Mouse (Mus musculus) large intestine, adult 2 months (tissue): Measurements from ENCODE around the gene Sept1. TPM values are rescaled to one million over a fixed set of nuclear protein-coding genes. Genes with fewer than 3 reads are reported as not detected.

ENCODE experiments used
- DNase-seq: peaks from one replicate; pipeline ENCODE4 v3.0.0-alpha.2; 2012; ENCODE audit warnings: low read depth, low spot score
- WGBS: fragments of 180-500 bp; shearing (Covaris S2); methylation state at CpG from one replicate; pipeline ENCODE4 v1.1.7; 2018; 5-methylcytosine and 5-hydroxymethylcytosine counted together
- polyA plus RNA-seq: library from polyadenylated mRNA; depleted of rRNA; stranded (reverse); fragments of >200 nt; gene quantifications from 2 replicates; pipeline ENCODE4 v1.2.3, GENCODE M21; 2012; rRNA removed

The Sept1 gene
- polyA plus RNA-seq: 32.4 and 34.6 TPM in 2 replicates

DNA sequence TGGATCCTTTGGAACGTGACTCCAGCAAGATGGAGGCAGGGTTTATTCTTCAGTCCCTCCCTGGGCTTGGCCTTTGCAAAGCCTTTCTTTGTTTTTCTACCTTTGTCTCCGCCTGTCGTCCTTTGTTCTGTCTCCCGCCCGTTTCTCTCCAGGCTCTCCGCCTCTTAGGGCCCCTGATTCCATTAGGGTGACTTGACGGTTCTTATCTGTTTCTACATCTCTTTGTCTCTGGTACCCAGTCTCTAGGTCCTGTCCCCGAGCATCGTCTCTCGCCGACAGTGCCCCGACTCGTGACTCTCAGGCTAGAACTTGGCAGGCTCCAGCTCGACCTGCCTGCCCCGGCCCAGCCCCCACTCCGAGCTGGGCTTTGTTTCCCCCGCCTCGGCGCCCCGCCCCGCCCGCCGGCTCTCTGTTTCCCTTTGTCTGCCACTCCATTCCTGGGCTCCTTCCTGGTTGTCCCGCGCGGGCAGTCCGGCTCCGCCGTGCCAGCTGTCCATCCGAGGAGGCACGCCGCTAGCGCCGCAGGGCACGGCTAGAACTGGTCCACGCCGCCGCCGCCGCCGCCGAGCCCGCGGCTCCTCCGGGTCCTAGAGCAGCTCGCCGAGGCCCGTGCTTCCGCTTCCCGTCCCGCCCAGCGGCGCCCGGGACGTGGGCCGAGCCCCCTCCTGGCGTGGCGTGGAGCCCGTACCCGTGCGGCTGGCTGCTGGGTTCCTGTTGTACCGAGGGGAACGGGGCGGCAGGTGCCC, at the start of gene Sept1, which contains the start of gene Zfp553:
Gene Sept1 (minus strand): TSS at position 509 of the 746 bp plus-strand sequence.
Gene Zfp553 (plus strand): TSS at position 440 of the 746 bp plus-strand sequence.
- WGBS: under 1% methylated on average over 64 of the region's 64 CpGs

DNA sequence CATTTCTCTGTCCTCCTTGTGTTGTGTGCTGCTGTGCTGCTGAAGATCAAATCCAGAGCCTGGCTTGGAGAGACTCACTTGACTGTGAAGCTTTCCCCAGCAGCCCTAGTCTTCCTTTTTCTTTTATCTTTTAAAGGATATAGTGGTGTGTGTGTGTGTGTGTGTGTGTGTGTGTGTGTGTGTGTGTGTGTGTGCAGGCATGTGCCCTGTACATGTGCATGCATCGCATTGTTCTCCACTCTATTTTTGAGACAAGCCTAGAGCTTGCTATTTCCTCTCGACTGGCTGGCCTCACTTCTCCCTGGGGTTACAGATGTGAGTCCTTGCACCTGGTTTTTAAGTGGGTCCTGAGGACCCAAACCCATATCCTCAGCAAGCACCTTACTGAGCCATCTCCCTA, 49.3 kb upstream of the Sept1 start:
- 77% methylated on average over 2 of the region's 2 CpGs for WGBS
- DNase-seq: no peak

More for the DNA sequence above, at the start of gene Sept1, which contains the start of gene Zfp553:
- no peak for DNase-seq

DNA sequence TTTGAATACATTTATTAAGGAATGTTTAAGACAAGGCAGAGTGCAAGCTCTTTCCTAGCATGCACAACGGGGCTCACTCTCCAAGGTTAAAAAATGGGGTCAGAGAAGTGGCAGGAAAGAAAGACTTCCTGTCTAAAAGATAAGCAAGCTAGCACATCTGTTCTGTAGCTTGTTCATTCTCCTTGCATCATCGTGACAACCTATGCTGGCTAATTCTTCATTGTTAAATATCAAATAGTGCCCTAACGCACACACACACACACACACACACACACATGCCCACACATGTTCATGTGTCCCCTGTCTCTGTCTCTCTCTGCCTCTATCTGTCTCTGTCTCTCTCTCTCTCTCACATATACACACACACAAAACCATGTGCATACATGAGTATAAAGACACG, 48.2 kb upstream of the Sept1 start:
- 65% methylated on average over 4 of the region's 4 CpGs for WGBS
- no peak for DNase-seq

DNA sequence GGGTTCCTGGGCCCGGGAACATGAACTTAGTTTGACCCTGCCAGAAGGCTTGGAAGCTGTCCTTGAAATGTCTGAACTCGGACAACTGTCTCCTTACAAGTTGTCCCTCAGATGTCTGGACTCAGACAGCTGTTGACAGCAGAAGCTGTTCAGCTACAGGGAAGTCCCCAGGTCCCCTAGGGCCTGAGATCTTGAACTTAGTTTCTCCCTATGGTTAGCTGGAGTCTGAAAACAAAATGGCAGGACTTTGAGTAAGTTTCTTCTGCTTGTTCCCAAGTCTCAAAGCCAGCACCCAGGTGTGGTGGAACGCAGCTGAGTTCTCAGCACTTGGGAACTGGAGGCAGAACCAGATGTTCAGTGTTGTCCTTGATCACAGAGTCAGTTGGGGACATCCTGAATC, 47.2 kb upstream of the Sept1 start:
- WGBS: 74% methylated on average over 3 of the region's 3 CpGs
- DNase-seq: no peak

DNA sequence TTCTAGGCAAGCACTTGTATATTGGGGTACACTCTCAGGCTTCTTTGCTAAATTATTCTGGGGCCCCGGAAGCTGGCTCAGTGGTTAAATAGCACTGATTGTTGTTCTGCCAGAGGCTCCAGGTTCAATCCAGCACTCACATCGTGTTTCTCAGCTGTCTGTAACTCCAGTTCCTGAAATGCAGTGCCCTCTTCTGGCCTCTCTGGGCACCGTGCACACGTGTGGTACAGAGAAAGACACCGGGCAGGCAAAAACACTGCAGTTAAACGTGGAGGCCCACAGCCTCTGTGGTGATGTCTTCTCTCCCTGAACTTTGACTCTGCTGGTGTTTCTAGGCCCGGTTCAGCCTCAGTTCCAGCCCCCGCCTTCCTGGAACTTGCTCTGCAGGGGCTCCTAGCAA, 45.4 kb upstream of the Sept1 start:
- DNase-seq: no peak
- WGBS: 10% methylated on average over 8 of the region's 8 CpGs

DNA sequence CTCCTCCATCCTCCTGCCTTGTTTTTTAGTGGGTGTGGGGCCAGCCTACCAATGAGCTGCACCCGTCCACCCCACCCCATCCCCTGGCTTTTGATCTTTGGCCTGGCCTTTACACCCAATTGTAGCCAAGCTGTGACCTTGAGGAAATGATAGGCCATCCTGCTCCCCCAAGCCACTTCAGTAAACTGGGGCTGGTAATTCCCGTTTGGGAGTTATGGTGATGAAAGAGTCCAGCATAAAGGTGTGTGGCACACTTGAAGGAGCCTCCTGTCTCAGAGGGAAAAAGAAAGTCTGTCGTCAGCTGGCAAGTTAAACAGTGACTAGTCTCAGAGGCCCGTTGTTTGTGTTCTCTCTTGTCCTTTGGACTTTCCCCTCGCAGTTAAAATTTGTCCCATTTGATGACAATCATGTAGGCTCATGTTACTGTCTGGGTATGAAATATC, 43.6 kb upstream of the Sept1 start:
- DNase-seq: peak; percentile 91
- 25% methylated on average over 5 of the region's 5 CpGs for WGBS

DNA sequence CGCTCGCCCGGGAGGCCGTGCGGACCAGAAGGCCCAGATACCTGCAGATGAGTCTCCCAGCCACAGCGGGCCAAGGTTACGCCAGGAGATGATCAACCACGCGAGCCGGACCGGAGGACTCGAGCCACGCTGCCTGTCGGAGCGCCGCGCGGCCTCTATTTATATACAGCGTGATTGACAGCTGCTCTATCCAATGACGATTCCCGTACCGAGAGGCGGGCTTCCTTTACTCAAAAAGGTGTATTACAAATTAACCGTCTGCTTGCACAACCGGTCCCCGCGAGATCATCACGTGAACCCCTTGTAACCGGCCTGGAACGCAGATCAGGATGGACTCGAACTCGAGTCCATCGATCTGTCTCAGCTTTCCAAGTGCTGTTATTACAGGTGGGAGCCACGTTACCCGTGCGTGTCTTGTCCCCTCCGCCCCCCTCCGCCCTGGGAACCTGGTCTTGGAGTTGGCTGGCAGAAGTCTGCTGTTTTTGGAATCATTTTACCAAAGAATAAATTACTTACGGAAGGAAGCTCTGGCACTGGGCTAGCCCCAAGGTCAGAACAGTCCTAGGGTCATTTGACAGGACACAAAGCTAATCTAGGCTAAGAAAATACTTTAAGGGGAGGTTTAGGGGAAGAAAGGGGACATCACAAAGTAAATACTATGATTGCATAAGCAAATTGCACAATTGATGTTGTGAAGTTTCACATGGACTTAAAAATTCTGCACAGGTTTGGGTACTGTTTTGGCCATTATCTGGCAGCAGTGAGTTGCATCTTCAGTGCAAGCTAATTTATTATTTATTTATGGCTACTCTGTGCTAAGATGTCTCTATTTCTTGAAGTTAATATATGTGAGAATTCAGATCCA, 41.2 kb upstream of the Sept1 start, which contains the start of gene Sephs2:
Gene Sephs2 (minus strand): TSS at position 131 of the 865 bp plus-strand sequence.
- DNase-seq: peak; percentile 91
- 3% methylated on average over 39 of the region's 39 CpGs for WGBS

DNA sequence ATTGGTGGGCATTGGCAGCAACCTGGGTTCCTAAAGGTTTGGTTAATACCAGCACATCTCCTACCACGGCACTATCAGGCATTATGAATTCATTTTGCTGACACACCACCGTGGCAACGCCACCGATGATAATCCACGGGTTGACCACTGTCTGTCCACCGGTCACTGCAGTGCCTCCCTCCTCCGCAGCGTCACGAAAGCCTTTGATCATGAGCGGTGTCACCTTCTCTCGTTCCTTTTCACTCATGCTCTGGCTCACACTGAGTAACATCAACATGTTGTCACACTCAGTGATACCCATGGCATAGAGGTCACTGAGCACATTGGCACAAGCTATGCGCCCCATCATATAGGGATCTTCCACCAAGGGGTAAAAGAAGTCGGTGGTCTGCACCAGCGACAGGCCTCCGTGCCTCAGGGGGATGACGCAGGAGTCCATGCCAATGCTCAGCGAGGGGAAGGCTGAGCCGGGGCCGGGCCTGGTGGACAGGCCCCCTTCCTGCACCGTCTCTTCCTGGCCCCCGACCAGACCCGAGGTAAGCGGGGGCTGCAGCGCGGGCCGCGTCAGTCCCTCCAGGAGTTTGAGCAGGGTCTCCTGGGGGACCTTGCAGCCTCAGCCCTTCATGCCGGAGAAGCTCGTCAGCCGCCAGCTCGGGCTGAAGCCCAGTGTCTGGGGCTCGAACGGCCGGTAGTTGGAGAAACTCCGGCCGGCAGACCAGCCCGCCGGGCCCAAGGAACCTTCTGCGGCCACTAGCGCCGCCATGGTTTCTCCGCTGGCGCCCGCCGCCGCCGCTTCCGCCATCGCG, 40.4 kb upstream of the Sept1 start:
- 6% methylated on average over 50 of the region's 50 CpGs for WGBS
- no peak for DNase-seq

DNA sequence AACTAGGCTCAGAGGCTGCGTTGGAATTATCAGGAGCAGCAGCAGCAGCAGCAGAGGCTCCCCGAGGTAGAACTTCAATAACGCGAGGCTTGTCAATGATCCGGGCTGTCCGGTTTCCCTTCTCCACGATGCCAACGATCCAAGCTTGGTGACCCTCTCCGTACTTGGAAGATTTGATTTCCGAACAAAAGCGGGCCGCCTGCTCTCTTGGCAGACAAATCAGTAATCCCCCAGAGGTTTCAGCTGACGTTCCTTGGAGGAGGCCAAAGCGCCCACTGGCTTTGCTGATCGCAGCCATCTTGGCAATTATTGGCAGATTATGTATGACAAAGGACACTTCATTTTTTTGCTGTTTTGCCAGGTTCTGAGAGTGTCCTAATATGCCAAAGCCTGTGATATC, 39.6 kb upstream of the Sept1 start:
- 91% methylated on average over 15 of the region's 15 CpGs for WGBS
- DNase-seq: no peak

DNA sequence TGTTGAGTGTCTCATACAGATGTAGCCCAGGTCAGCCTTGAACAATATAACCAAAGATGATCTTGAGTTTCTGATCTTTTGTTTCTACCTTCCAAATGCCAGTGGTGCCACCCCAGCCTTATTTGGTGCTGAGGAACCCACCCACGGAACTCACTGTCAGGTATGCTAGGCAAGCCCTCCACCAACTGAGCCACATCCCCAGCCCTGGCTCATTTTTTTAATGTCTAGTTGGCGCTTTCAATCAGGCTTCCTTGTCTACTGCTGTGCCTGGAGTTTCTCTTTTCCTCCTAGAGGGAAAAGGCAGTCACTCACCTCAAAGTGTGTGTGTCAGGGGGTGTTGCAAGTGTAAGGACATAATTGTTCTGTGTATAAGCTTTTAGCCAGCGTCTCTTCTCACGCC, 38.2 kb upstream of the Sept1 start:
- 55% methylated on average over 4 of the region's 4 CpGs for WGBS
- no peak for DNase-seq

DNA sequence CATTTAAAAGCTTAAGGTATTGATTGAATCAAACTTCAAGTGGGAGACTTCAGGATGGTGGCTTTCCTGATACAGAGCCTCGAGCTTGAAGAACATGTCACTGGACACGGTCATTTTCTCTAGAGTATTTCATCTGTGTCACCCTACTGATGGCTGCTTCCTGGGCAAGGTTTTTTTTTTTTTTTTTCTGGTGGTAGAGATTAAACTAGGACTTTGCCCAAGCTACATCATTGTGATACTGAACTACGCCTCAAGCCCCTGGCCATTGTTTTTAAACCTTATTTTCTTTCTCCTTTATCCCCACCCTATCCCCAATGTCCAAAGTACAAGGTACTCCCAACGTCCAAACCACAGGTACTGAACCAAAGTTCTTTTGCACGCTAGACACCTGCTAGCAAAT, 37.7 kb upstream of the Sept1 start:
- DNase-seq: no peak
- WGBS: 35% methylated on average over 5 of the region's 5 CpGs

DNA sequence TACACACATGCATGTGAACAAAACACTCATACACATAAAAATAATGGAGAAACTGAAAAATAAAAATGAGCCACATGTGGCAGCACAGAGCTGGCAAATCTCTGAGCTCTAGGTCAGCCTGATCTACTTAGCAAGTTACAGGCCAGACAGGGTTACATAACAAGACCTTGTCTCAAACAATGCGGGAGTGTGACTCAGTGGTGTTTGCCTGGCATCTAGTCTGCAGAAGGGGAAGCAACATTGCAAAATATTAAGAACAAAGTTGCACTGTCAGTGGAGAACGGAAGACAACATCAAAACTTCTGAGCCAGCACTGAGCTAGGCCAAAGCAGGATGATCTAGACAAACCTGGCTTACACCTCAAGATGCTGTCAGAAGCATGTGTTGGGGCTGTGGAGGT, 37.3 kb upstream of the Sept1 start:
- WGBS: 62% methylated on average over 2 of the region's 2 CpGs
- DNase-seq: no peak

DNA sequence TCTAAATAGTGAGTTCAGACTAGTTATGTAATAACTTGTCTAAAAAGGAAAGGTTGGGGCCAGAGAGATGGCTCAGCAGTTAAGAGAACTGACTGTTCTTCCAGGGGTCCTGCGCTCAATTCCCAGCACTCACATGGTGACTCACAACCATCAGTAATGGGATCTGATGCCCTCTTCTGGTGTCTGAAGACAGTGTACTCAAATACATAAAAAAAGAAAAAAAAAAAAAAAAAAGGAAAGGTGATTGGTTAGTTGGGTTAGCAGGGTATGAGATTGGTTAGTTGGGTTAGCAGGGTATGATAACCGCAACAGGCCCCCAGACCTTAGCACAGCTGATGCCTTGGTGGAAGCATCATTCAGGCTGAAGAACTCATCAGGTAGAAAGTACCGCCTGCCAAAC, 30.6 kb upstream of the Sept1 start:
- WGBS: 96% methylated on average over 3 of the region's 3 CpGs
- DNase-seq: no peak

DNA sequence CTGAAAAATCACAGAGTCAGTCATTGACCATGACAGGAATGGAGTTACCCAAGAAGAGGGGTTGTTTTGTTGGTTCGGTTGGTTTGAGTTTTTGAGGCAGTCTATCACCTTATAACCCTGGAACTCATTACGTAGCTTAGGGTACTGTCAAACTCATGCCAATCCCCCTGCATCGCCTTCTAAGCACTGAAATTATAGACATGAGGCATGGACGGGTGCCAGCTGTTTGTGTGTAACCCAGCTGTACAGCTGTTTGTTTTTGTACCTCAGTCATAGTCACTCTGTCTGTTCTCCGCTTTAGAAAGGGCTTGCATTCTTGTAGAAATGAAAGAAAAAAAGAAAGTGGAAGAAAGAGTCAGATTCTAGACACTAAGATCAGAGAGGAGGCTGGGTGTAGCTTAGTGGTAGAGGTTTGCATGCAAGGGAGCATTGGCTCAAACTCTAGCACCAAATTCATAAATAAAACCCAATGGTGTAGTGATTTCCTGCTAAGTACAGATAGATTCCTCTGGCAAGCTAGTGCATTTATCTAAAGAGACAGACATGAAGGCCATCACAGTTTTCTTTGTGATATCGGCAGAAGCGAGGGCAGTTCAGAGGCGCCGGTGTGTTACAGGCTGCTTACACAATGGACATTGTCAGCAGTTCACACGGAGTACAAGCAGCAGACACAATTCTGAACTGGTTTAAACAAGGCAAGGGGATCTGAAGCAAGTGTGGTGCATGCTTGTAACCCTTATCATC, 29.5 kb upstream of the Sept1 start:
- no peak for DNase-seq
- WGBS: 83% methylated on average over 10 of the region's 10 CpGs

DNA sequence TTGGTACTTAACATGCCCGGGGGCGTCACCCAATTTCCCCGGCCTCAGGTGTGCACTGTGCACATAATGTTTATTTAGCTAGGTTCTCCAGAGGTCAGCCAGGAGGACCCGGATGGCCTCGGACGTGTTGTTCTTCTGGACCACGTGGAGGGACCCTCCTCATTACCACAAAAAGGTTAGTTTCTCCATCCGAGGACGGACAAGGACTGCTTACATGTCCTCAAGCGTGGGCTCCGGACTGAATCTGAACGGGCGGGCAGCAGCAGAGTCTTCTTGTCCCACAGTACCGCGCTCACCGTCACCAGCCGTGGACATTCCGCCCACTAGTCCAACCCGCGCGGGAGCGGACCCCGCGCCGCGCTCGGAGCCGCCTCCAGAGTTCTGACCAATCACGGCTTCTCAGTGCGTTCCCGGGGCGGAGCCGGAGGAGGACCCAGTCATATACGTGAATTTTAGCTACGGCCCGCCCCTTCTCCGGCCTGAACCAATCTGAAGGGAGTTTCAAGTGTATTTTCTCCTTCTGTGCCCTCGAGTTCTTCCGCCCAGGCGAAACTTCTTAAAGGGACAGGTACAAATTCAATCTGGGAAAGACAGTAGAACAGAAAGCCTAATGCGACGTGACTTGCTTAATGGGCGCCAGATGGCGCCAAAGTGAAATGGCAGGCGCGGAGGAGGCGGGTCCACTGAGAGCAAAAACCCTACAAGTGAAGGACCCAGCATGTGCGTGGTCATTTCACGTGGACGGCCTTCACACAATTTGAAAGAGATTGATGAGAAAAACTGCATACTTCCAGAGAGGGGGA, 27.6 kb upstream of the Sept1 start, which contains the start of gene Dctpp1:
Gene Dctpp1 (minus strand): TSS at position 401 of the 803 bp plus-strand sequence.
- DNase-seq: peak; percentile 98
- whole genome bisulfite sequencing: under 1% methylated on average over 50 of the region's 50 CpGs

DNA sequence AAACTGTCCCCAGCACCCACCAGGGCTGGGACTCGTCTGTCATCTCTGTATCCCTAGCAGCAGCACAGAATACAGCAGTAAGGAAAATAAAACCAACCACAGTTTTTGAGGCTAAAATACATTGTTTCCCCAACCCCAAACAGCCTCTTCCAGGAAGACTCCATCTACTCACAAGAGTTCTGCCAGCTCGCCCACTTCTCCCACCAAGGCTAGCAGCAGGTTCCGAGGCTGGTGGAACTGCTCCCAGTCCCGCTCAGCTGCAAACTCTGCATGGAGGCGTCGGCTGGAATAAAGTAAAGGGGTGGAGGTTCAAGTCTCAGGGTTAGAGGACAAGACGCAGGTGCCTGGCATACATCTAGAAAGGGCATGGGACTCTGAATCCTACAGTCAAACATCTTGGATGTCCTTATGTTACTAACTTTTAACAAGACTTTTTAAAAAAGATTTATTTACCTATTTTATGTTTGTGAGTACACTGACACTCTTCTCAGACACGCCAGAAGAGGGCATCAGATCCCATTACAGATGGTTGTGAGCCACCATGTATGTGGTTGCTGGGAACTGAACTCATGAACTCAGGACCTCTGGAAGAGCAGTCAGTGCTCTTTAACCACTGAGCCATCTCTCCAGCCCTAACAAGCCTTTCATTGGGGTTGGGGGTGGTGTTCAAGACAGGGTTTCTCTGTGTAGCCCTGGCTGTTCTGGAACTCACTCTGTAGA, 26.4 kb upstream of the Sept1 start:
- 56% methylated on average over 8 of the region's 8 CpGs for WGBS
- DNase-seq: no peak

DNA sequence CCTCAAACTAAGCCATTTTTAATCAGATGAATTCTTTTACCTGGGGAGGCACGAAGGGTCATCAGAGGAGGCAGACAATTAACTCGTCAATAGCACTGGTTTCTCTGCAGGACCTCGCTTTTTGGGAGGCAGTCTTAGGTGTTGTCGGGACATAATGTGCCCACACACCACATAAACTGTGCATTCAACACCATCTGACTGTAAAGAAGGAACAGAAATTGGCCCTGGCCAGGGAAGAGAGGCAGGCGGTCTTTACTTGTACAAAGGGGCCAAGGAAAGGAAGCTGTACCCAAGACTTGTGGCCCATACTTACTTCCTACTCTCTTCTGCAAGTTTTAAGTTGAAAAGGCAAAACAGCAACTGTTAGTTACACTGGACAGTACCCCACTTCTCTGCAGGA, 23.6 kb upstream of the Sept1 start:
- no peak for DNase-seq
- WGBS: 92% methylated on average over 5 of the region's 5 CpGs

DNA sequence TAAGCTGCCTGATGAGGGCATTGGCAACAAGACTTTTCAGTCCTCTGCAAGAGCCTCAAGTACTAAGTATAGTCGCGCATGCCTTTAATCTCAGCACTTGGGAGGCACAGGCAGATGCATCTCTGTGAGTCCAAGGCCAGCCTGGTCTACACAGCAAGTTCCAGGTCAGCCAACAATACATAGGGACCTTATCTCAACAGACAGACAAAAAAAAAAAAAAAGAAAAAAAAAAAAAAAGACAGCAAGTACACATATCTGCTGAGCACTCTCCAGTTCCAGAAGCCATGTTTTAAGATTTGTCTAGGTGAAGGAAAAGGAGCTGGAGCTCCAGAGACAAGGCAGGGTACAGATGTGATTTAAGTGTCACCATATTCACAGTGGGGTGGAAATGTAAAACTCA, 23.0 kb upstream of the Sept1 start:
- 88% methylated on average over 2 of the region's 2 CpGs for WGBS
- no peak for DNase-seq
